Mouse (Mus musculus): Measurements from ENCODE around the gene Uqcrh. TPM values are rescaled to one million over a fixed set of nuclear protein-coding genes. Genes with fewer than 3 reads are reported as not detected.

The Uqcrh gene
- polyA plus RNA-seq, 1 experiment from 2014 or later: 524 TPM

- peak; percentile 74 for ATAC-seq (replicated peaks; ENCODE audit: low FRiP score)
- Histone ChIP-seq H3K27me3 (no peaks in the 10 kb centered on the region), H3K36me3 (peaks cover 8% of the 10 kb centered on the region), H3K9me3 (replicated peaks) (no peaks in the 10 kb centered on the region), H3K4me2 (peak overlapping the region; percentile 91), H3K4me3 (replicated peaks) (peak overlapping the region; percentile 68), H3K27ac (peak overlapping the region; percentile 97), H3K9ac (peak overlapping the region; percentile 46), H3K4me1 (peaks cover 19% of the 10 kb centered on the region)
- WGBS: 3% methylated on average over 22 of the region's 22 CpGs
Observed at GRCm38 (mm10) chr4:116052526-116053293, 22.2 kb downstream of the Uqcrh start.

GRCm38 (mm10) chr4:116049211-116049610, 25.7 kb downstream of the Uqcrh start:
- Histone ChIP-seq H3K9me3 (replicated peaks) (no peaks in the 10 kb centered on the region), H3K9ac (no peak overlapping the region), H3K27me3 (no peaks in the 10 kb centered on the region), H3K27ac (no peak overlapping the region), H3K36me3 (peaks cover 24% of the 10 kb centered on the region), H3K4me3 (replicated peaks) (no peak overlapping the region), H3K4me1 (peaks cover 19% of the 10 kb centered on the region), H3K4me2 (no peak overlapping the region)
- 84% methylated on average over 3 of the region's 3 CpGs for WGBS
- no peak for ATAC-seq (replicated peaks; ENCODE audit: low FRiP score)

GRCm38 (mm10) chr4:116048130-116048920, 26.5 kb downstream of the Uqcrh start:
- H3K9ac ChIP-seq: no peak overlapping the region
- no peak overlapping the region for H3K27ac ChIP-seq
- WGBS: 80% methylated on average over 7 of the region's 7 CpGs
- peaks cover 13% of the 10 kb centered on the region for H3K4me1 ChIP-seq
- H3K4me3 ChIP-seq (replicated peaks): no peak overlapping the region
- H3K9me3 ChIP-seq (replicated peaks): no peaks in the 10 kb centered on the region
- H3K4me2 ChIP-seq: no peak overlapping the region
- H3K36me3 ChIP-seq: peaks cover 31% of the 10 kb centered on the region
- H3K27me3 ChIP-seq: no peaks in the 10 kb centered on the region
- no peak for ATAC-seq (replicated peaks; ENCODE audit: low FRiP score)

GRCm38 (mm10) chr4:116047681-116048080, 27.2 kb downstream of the Uqcrh start:
- no peaks in the 10 kb centered on the region for H3K27me3 ChIP-seq
- H3K4me2 ChIP-seq: no peak overlapping the region
- no peaks in the 10 kb centered on the region for H3K9me3 ChIP-seq (replicated peaks)
- H3K4me3 ChIP-seq (replicated peaks): no peak overlapping the region
- peaks cover 35% of the 10 kb centered on the region for H3K36me3 ChIP-seq
- peaks cover 7% of the 10 kb centered on the region for H3K4me1 ChIP-seq
- no peak overlapping the region for H3K9ac ChIP-seq
- WGBS: 90% methylated on average over 1 of the region's 1 CpGs
- ATAC-seq (replicated peaks; ENCODE audit: low FRiP score): no peak
- no peak overlapping the region for H3K27ac ChIP-seq

- H3K9me3 ChIP-seq (replicated peaks): no peaks in the 10 kb centered on the region
- H3K27me3 ChIP-seq: no peaks in the 10 kb centered on the region
- 90% methylated on average over 2 of the region's 2 CpGs for WGBS
- no peak overlapping the region for H3K27ac ChIP-seq
- H3K4me1 ChIP-seq: no peaks in the 10 kb centered on the region
- no peak overlapping the region for H3K4me3 ChIP-seq (replicated peaks)
- peaks cover 45% of the 10 kb centered on the region for H3K36me3 ChIP-seq
- H3K4me2 ChIP-seq: no peak overlapping the region
- no peak for ATAC-seq (replicated peaks; ENCODE audit: low FRiP score)
- H3K9ac ChIP-seq: no peak overlapping the region
Observed at GRCm38 (mm10) chr4:116046604-116047003, 28.3 kb downstream of the Uqcrh start.

GRCm38 (mm10) chr4:116042186-116042585, 32.7 kb downstream of the Uqcrh start:
- peaks cover 65% of the 10 kb centered on the region for H3K36me3 ChIP-seq
- no peaks in the 10 kb centered on the region for H3K27me3 ChIP-seq
- H3K9me3 ChIP-seq (replicated peaks): no peaks in the 10 kb centered on the region
- no peaks in the 10 kb centered on the region for H3K4me1 ChIP-seq
- no peak overlapping the region for H3K27ac ChIP-seq
- ATAC-seq (replicated peaks; ENCODE audit: low FRiP score): no peak
- H3K9ac ChIP-seq: no peak overlapping the region
- H3K4me3 ChIP-seq (replicated peaks): no peak overlapping the region
- 79% methylated on average over 3 of the region's 3 CpGs for WGBS
- no peak overlapping the region for H3K4me2 ChIP-seq

GRCm38 (mm10) chr4:116040466-116040865, 34.4 kb downstream of the Uqcrh start:
- no peaks in the 10 kb centered on the region for H3K4me1 ChIP-seq
- no peak for ATAC-seq (replicated peaks; ENCODE audit: low FRiP score)
- H3K9me3 ChIP-seq (replicated peaks): no peaks in the 10 kb centered on the region
- WGBS: 96% methylated on average over 2 of the region's 2 CpGs
- H3K27ac ChIP-seq: no peak overlapping the region
- H3K27me3 ChIP-seq: no peaks in the 10 kb centered on the region
- H3K4me3 ChIP-seq (replicated peaks): no peak overlapping the region
- peaks cover 67% of the 10 kb centered on the region for H3K36me3 ChIP-seq
- no peak overlapping the region for H3K4me2 ChIP-seq
- no peak overlapping the region for H3K9ac ChIP-seq

GRCm38 (mm10) chr4:116033374-116033773, 41.5 kb downstream of the Uqcrh start:
- H3K9me3 ChIP-seq (replicated peaks): no peaks in the 10 kb centered on the region
- no peak overlapping the region for H3K4me2 ChIP-seq
- WGBS: 87% methylated on average over 5 of the region's 5 CpGs
- no peak for ATAC-seq (replicated peaks; ENCODE audit: low FRiP score)
- peaks cover 53% of the 10 kb centered on the region for H3K36me3 ChIP-seq
- no peak overlapping the region for H3K27ac ChIP-seq
- H3K4me3 ChIP-seq (replicated peaks): no peak overlapping the region
- H3K9ac ChIP-seq: no peak overlapping the region
- no peaks in the 10 kb centered on the region; the same call in 1 of the 2 replicates for H3K4me1 ChIP-seq
- H3K27me3 ChIP-seq: no peaks in the 10 kb centered on the region

- Histone ChIP-seq H3K36me3 (peaks cover 48% of the 10 kb centered on the region), H3K4me1 (no peaks in the 10 kb centered on the region; the same call in 1 of the 2 replicates), H3K9me3 (replicated peaks) (no peaks in the 10 kb centered on the region), H3K27ac (no peak overlapping the region), H3K27me3 (no peaks in the 10 kb centered on the region), H3K9ac (no peak overlapping the region), H3K4me2 (no peak overlapping the region), H3K4me3 (replicated peaks) (no peak overlapping the region)
- ATAC-seq (replicated peaks; ENCODE audit: low FRiP score): no peak
- WGBS: 89% methylated on average over 9 of the region's 9 CpGs
Observed at GRCm38 (mm10) chr4:116032906-116033305, 42.0 kb downstream of the Uqcrh start.

- Histone ChIP-seq H3K4me3 (replicated peaks) (peak within 1 kb of the TSS; percentile 65), H3K36me3 (no peaks in the 10 kb centered on the region), H3K4me1 (peaks cover 23% of the 10 kb centered on the region), H3K4me2 (peak within 1 kb of the TSS; percentile 98), H3K27me3 (peaks cover 71% of the 10 kb centered on the region), H3K27ac (peak within 1 kb of the TSS; percentile 59; the same call in 1 of the 2 replicates), H3K9ac (peak within 1 kb of the TSS; percentile 46), H3K9me3 (replicated peaks) (no peaks in the 10 kb centered on the region)
- ATAC-seq (replicated peaks; ENCODE audit: low FRiP score): peak; percentile 83
- 6% methylated on average over 18 of the region's 18 CpGs for WGBS
Observed at GRCm38 (mm10) chr4:116017902-116018746, 56.7 kb downstream of the Uqcrh start, which contains the start of gene Faah. Gene Faah, minus strand, starts transcription at chr4:116017926.

GRCm38 (mm10) chr4:116017300-116017901, 57.5 kb downstream of the Uqcrh start:
- peak; percentile 89 for ATAC-seq (replicated peaks; ENCODE audit: low FRiP score)
- Histone ChIP-seq H3K9ac (peak overlapping the region; percentile 46), H3K4me1 (peaks cover 23% of the 10 kb centered on the region), H3K9me3 (replicated peaks) (no peaks in the 10 kb centered on the region), H3K27ac (peak overlapping the region; percentile 59; the same call in 1 of the 2 replicates), H3K27me3 (peaks cover 69% of the 10 kb centered on the region), H3K4me3 (replicated peaks) (peak overlapping the region; percentile 65), H3K4me2 (peak overlapping the region; percentile 98), H3K36me3 (no peaks in the 10 kb centered on the region)
- WGBS: under 1% methylated on average over 60 of the region's 60 CpGs

All from kidney, embryonic 15.5 days (tissue).